Mouse (Mus musculus): ENCODE measurements around the gene Gm38655. TPM values are rescaled to one million over a fixed set of nuclear protein-coding genes. Genes with fewer than 3 reads are reported as not detected.
A peak's percentile ranks its signal among the peaks of the same experiment; 100 is the strongest.
"Not testable (repeated sequence)": the region's sequence is repeated elsewhere in the genome, so short reads cannot be mapped to it uniquely, and the experiment has no call there.

The Gm38655 gene
- total RNA-seq (2021) = not detected
- long read RNA-seq, experiment 1, partial matches to known transcripts = 0 of 1 reads
- long read RNA-seq, experiment 1, other reads (novel, unspliced or antisense) = 1 of 1 reads
- long read RNA-seq, experiment 2 = 0 reads

- DNase-seq = no peak
- intact Hi-C loops (cut with DNase I; ENCODE audit: low total_unique reads) = no loop called here
Measured at GRCm38 (mm10) chr17:25175411-25175810, at the start of gene Gm38655. Gene Gm38655 (minus strand): TSS chr17:25175471.

GRCm38 (mm10) chr17:25224586-25225222, 49.4 kb upstream of the Gm38655 start:
- intact Hi-C loops (cut with DNase I; ENCODE audit: low total_unique reads) = no loop called here

GRCm38 (mm10) chr17:25222951-25223601, 47.8 kb upstream of the Gm38655 start:
- no peak for DNase-seq
- intact Hi-C loops (cut with DNase I; ENCODE audit: low total_unique reads) = no loop called here

More at GRCm38 (mm10) chr17:25224586-25225222, 49.4 kb upstream of the Gm38655 start:
- DNase-seq = no peak

DNA sequence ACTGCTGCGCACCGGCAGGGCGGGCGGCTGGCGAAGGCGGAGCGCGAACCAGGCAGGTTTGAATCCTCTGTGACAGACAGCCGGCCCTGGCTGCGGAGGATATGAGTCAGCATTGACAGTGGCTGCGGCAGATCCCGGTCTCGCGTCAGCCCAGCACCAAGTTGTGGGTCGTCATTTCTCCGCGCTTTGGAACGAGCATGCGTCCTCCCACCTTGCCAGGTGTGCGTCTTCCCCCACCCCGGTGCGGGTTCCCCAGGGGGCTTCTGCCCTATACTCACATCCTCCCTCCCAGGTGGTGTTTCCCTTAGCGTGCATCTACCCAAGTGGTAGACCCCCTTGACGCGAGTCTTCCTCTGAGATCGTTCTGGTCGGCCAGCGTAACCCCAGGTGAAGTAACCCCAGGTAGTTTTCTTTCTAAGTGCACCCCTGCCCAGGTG, 47.3 kb upstream of the Gm38655 start:
- not testable (repeated sequence) for DNase-seq

DNA sequence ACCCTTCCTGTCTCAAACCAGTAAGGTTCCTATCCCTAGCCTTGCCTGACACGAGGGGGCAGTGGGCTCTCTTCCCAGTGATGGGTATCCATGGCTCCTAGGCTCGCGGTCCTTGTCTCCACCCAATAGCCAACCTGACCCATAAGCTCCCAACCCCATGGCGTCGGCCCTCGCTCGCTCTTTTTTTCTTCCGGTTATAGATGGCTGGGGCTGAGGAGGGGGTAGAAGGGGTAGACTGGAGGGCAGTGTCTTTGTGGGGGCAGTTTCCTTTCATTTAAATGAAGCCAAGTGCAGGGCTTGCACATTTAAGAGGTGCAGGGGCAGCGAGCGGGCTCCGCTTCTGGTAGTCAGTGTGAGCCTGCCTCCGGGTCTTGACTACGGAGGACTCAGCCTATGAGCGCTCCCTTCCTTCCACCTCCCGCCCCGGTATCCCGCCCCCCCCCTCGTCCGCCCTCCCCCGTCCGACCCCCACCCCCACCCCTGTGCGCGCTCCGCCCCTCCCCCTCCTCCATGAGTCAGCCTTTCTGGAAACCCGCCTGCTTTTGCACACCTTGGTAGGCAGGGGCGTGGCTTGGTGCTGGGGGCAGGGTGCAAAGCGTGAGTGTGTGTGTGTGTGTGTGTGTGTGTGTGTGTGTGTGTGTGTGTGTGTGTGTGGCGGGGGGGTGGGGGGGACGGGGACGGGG, 46.7 kb upstream of the Gm38655 start:
- DNase-seq = no peak
- intact Hi-C loops (cut with DNase I; ENCODE audit: low total_unique reads) = no loop called here

More for the DNA sequence above, 47.3 kb upstream of the Gm38655 start:
- intact Hi-C loops (cut with DNase I; ENCODE audit: low total_unique reads) = not testable (repeated sequence)

- intact Hi-C loops (cut with DNase I; ENCODE audit: low total_unique reads) = no loop called here
- no peak for DNase-seq
Measured at GRCm38 (mm10) chr17:25220746-25221145, 45.5 kb upstream of the Gm38655 start.

GRCm38 (mm10) chr17:25219492-25220295, 44.4 kb upstream of the Gm38655 start:
- intact Hi-C loops (cut with DNase I; ENCODE audit: low total_unique reads) = no loop called here
- no peak for DNase-seq

GRCm38 (mm10) chr17:25218967-25219366, 43.7 kb upstream of the Gm38655 start:
- no peak for DNase-seq
- intact Hi-C loops (cut with DNase I; ENCODE audit: low total_unique reads) = no loop called here

GRCm38 (mm10) chr17:25215431-25215830, 40.2 kb upstream of the Gm38655 start:
- no peak for DNase-seq
- intact Hi-C loops (cut with DNase I; ENCODE audit: low total_unique reads) = no loop called here

GRCm38 (mm10) chr17:25211705-25212104, 36.4 kb upstream of the Gm38655 start:
- DNase-seq = no peak
- intact Hi-C loops (cut with DNase I; ENCODE audit: low total_unique reads) = no loop called here

DNA sequence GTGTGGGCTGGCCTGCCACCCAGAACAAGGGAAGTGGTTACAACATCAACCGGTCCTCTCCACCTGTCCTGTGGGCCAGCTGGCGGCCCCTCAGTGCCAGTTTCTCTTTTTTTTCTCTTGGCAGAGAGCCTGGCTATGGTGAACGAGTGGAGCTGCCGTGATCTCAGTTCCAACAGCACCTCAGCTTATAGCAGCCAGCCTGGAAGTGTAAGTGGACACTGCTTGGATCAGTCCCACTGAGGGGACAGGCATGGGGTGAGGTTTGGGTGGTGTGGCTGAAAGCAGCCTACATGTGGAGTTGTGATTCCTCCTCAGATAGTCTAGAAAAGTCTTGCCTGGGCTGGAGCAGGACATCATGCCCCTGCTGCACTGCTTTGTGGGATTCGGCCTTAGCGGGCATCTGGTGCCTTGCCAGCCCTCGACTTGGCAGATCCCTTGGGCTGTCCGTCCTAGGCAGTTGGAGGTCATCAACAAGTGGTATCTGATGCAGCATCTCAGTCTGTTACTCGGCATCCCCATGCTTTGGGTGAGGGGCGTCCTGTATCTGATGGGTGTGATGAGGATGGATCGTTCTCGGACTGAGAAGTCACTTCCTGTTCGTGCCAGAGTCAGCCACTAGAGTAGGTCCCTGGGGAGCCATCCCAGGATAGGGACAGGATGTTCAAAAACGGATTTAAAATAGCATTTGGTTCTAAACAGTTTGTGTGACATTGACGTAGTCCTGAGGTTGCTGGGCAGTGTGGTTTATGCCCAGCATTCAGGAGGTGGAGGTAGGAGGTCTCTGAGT, 35.6 kb upstream of the Gm38655 start:
- intact Hi-C loops (cut with DNase I; ENCODE audit: low total_unique reads) = no loop called here
- peak; percentile 37 for DNase-seq

GRCm38 (mm10) chr17:25210006-25210405, 34.7 kb upstream of the Gm38655 start:
- intact Hi-C loops (cut with DNase I; ENCODE audit: low total_unique reads) = no loop called here
- no peak for DNase-seq

DNA sequence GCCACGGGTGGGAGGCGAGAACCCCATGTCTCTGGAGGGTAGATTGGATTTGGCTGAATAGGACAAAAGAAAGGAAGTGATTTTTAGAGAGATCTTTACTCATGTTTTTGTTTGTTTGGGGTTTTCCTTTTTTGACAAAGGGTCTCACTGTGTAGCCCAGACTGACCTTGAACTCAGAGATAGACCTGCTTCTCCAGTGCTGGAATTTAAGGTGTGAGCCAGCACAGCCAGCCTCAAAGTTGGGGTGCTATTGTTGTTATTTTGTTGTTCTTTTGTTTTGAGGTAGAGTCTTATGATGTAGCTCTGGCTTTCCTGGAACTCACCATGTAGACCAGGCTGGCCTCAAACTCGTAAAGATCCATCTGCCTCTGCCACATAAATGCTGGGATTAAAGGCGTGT, 27.1 kb upstream of the Gm38655 start:
- intact Hi-C loops (cut with DNase I; ENCODE audit: low total_unique reads) = no loop called here
- DNase-seq = no peak

DNA sequence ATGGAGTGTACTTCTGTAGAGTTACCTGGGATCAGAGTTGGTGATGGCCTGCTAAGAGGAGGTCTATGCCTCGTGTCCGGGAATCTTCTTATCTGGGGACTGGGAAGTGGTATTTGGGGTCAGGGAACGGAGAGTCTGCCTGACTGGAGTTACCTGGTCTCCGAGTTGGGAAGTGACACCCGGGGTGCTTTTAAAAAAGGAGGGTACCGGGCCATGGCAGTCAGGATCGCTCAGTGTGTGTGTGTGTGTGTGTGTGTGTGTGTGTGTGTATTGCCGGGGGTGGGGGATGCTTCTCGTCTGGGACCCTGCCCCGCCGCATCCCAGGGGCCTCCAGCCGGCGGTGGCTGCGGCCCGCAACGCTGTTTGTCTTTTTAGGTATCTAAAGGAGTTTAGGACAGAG, 13.8 kb upstream of the Gm38655 start:
- DNase-seq = no peak
- intact Hi-C loops (cut with DNase I; ENCODE audit: low total_unique reads) = loop anchor here (10.0 kb wide), 1 partner anchor 76 kb away; no protein-coding TSS in a partner anchor

- intact Hi-C loops (cut with DNase I; ENCODE audit: low total_unique reads) = loop anchor here (10.0 kb wide), 1 partner anchor 76 kb away; no protein-coding TSS in a partner anchor
- DNase-seq = peak; percentile 80
Measured at GRCm38 (mm10) chr17:25188150-25189031, 13.1 kb upstream of the Gm38655 start, which contains the start of gene Unkl. Gene Unkl (plus strand): TSS chr17:25188397.

DNA sequence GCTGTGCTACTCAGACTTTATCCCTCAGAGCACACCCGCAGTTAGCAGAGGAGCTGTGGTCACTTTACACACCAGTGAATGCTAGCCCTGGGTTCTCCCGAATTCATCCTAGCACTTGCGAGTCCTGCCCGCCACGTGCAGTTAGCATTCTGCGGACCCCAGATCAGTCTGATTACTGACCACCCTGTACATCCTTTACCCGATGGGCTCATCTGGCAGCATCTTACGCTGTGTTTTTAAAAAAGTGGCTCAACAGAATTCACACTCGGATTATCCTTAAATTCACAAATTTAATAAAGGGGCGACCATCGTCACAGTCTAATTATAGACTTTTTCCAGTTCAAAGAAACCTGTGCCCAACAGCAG, 12.5 kb upstream of the Gm38655 start:
- DNase-seq = no peak
- intact Hi-C loops (cut with DNase I; ENCODE audit: low total_unique reads) = loop anchor here (10.0 kb wide), 1 partner anchor 77 kb away; no protein-coding TSS in a partner anchor

GRCm38 (mm10) chr17:25184961-25185360, 9.7 kb upstream of the Gm38655 start:
- intact Hi-C loops (cut with DNase I; ENCODE audit: low total_unique reads) = loop anchor here (5.0 to 10.0 kb wide), 2 partner anchors 48 to 80 kb away; no protein-coding TSS in a partner anchor

More at GRCm38 (mm10) chr17:25184961-25185360, 9.7 kb upstream of the Gm38655 start:
- DNase-seq = no peak

Data from gastrocnemius, postnatal 14 days (tissue).